ENCODE assay signal across 20 mouse cellular contexts in the genomic region with DNA sequence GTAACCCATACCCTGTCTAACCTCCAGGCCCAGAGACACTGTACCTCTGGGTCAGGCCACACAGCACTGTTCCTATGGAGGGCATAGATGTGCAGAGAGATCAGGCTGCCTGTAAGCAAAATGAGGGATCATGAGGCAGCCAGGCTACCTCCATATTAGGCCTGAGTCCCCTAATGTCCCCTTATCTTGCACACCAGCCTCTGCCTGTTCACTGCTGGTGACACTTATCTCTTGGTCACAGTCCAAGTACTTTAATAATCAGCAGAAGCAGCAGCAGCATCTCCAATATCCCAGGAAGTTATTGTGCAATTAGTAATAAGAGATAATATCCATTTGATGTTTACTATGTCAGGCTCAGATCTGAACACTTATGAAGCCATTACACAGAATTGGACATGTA. TPM values are rescaled to one million over a fixed set of nuclear protein-coding genes. Genes with fewer than 3 reads are reported as not detected.
DNase-seq lines count a peak whose midpoint lies in the region; ATAC-seq lines count a peak whose summit lies in the region.
"Had no signal": no experiment of that assay in that cellular context is flagged by ENCODE, and none has a peak within 500 bp of the region (broad histone marks: within the 10 kb centered on the region; RNA-seq: fewer than 3 reads in every experiment).

No protein-coding gene starts in this region.

- peak overlapping the region; percentile 14; the same call in 1 of the 2 replicates for H3K27ac ChIP-seq in liver, embryonic 12.5 days
- H3K27ac ChIP-seq in midbrain, embryonic 11.5 days (ENCODE audit: low read depth, low read length) = no peak overlapping the region
- H3K27ac ChIP-seq: forebrain, embryonic 15.5 days; gastrocnemius, adult 2 months; left cerebral cortex, adult 2 months had no signal

- no peaks in the 10 kb centered on the region for H3K36me3 ChIP-seq in liver, embryonic 12.5 days
- no peaks in the 10 kb centered on the region for H3K36me3 ChIP-seq in midbrain, embryonic 11.5 days (ENCODE audit: control insufficient read depth, insufficient read depth, low read length)
- H3K36me3 ChIP-seq: forebrain, embryonic 15.5 days had no signal

- H3K9me3 ChIP-seq in liver, embryonic 12.5 days (replicated peaks) = 0 out of 2 replicates have a peak, but pooled peaks cover 5% of the 10 kb centered on the region
- no peaks in the 10 kb centered on the region for H3K9me3 ChIP-seq in midbrain, embryonic 11.5 days (ENCODE audit: control insufficient read depth, low read length)
- H3K9me3 ChIP-seq: forebrain, embryonic 15.5 days had no signal

- ATAC-seq in liver, embryonic 12.5 days = peak; percentile 95
- no peak for ATAC-seq in midbrain, embryonic 11.5 days (ENCODE audit: low FRiP score)
- ATAC-seq: forebrain, embryonic 15.5 days had no signal

- no peak overlapping the region for H3K4me3 ChIP-seq in liver, embryonic 12.5 days
- no peak overlapping the region for H3K4me3 ChIP-seq in midbrain, embryonic 11.5 days (ENCODE audit: low read depth, low read length)
- H3K4me3 ChIP-seq: forebrain, embryonic 15.5 days; gastrocnemius, adult 2 months; left cerebral cortex, adult 2 months had no signal

- peak; percentile 59 for DNase-seq in lung, postnatal 36 days
- no peak for DNase-seq in lung, postnatal 14 days
- DNase-seq in c-Kit-positive CD71-positive TER-119-negative erythroid progenitor cells, embryonic 14.5 days (ENCODE audit: low read depth) = peak; percentile 59
- peak; percentile 1 for DNase-seq in skeletal muscle tissue, adult 2 months (ENCODE audit: low read depth, low spot score)
- no peak for DNase-seq in midbrain, embryonic 11.5 days (ENCODE audit: low spot score, missing footprints)
- no peak for DNase-seq in embryo, embryonic 11 days
- DNase-seq in cerebellum, adult 18-20 months = no peak
- DNase-seq: cerebellum, postnatal 36 days; gastrocnemius, adult 2 months; heart, postnatal 36 days; kidney, adult 11 months; kidney, postnatal 4 days; thymus, postnatal 4 days had no signal

- H3K4me1 ChIP-seq in liver, embryonic 12.5 days = 0 out of 2 replicates have a peak, but pooled peaks cover 3% of the 10 kb centered on the region
- no peaks in the 10 kb centered on the region for H3K4me1 ChIP-seq in midbrain, embryonic 11.5 days (ENCODE audit: control insufficient read depth, insufficient read depth, low read length)
- H3K4me1 ChIP-seq: forebrain, embryonic 15.5 days had no signal

- no peak overlapping the region for H3K9ac ChIP-seq in liver, embryonic 12.5 days
- H3K9ac ChIP-seq in midbrain, embryonic 11.5 days (ENCODE audit: low read length) = no peak overlapping the region
- H3K9ac ChIP-seq: forebrain, embryonic 15.5 days had no signal

- H3K27me3 ChIP-seq in liver, embryonic 12.5 days (replicated peaks) = no peaks in the 10 kb centered on the region
- H3K27me3 ChIP-seq in midbrain, embryonic 11.5 days (ENCODE audit: control insufficient read depth, insufficient read depth, low read length) = no peaks in the 10 kb centered on the region
- H3K27me3 ChIP-seq: forebrain, embryonic 15.5 days had no signal

- H3K4me2 ChIP-seq in liver, embryonic 12.5 days = no peak overlapping the region
- H3K4me2 ChIP-seq in midbrain, embryonic 11.5 days = no peak overlapping the region
- H3K4me2 ChIP-seq: forebrain, embryonic 15.5 days had no signal

RNA-seq across cellular contexts. Expression of a gene that starts 17.7 kb away (rescaled TPM):
- polyA plus RNA-seq in liver, embryonic 12.5 days (2016; fragmentation: Nextera tagmentation; extraction: Ambion mirVana) = not detected in 2 replicates
- polyA plus RNA-seq in midbrain, embryonic 11.5 days (2014; fragmentation: Nextera tagmentation; extraction: Ambion mirVana) = not detected in 2 replicates
- polyA plus RNA-seq: brain, embryonic 14.5 days; embryonic facial prominence, embryonic 14.5 days; forebrain, embryonic 15.5 days; limb, embryonic 14.5 days; stomach, embryonic 14.5 days had no signal

RNA-seq across cellular contexts. Expression of a gene that starts 19.6 kb away (rescaled TPM):
- polyA plus RNA-seq in liver, embryonic 12.5 days (2016; fragmentation: Nextera tagmentation; extraction: Ambion mirVana) = not detected in 2 replicates
- polyA plus RNA-seq in midbrain, embryonic 11.5 days (2014; fragmentation: Nextera tagmentation; extraction: Ambion mirVana) = not detected in 2 replicates
- polyA plus RNA-seq: brain, embryonic 14.5 days; embryonic facial prominence, embryonic 14.5 days; forebrain, embryonic 15.5 days; limb, embryonic 14.5 days; stomach, embryonic 14.5 days had no signal

Comparison
In these comparisons a context has a peak if more than half of its experiments do, and no peak if none do; other contexts are left out.
1. DNase-seq: peak in lung, postnatal 36 days (single experiment), c-Kit-positive CD71-positive TER-119-negative erythroid progenitor cells, embryonic 14.5 days (single experiment) and skeletal muscle tissue, adult 2 months (single experiment); none in lung, postnatal 14 days (single experiment), midbrain, embryonic 11.5 days (single experiment), embryo, embryonic 11 days (single experiment) and cerebellum, adult 18-20 months (0 of 2).